Comparison of ENCODE assay signal across 22 mouse cellular contexts in genomic region chr17:17790866-17791630, GRCm38 (mm10). TPM values are rescaled to one million over a fixed set of nuclear protein-coding genes. Genes with fewer than 3 reads are reported as not detected.
DNase-seq lines count a peak whose midpoint lies in the region; ATAC-seq and TF ChIP-seq lines count a peak whose summit lies in the region.
"Had no signal": no experiment of that assay in that cellular context is flagged by ENCODE, and none has a peak within 500 bp of the region (broad histone marks: within the 10 kb centered on the region; RNA-seq: fewer than 3 reads in every experiment).

No protein-coding gene starts in this region.

- 55% methylated on average over 3 of the region's 3 CpGs for WGBS in kidney, adult 2 months
- 54% methylated on average over 3 of the region's 3 CpGs for WGBS in kidney, embryonic 14.5 days

- no peak for TF ChIP-seq CTCF in kidney, adult 2 months (conservative IDR thresholded peaks at IDR 0.05; ENCODE audit: insufficient read depth, insufficient read length, low read depth, low read length)
- no peak for TF ChIP-seq CTCF in C2C12 (IDR thresholded peaks at IDR 0.05; ENCODE audit: control insufficient read depth, insufficient read depth, insufficient read length)
- TF ChIP-seq CTCF in embryonic fibroblast, embryonic 13.5 days (IDR thresholded peaks at IDR 0.05; ENCODE audit: borderline replicate concordance, insufficient read depth, low read length), result no peak

- H3K4me1 ChIP-seq in kidney, adult 2 months (ENCODE audit: control insufficient read depth, insufficient read depth, low read length), result 0 out of 2 replicates have a peak, but pooled peaks cover 2% of the 10 kb centered on the region
- H3K4me1 ChIP-seq in kidney, embryonic 14.5 days (ENCODE audit: control insufficient read depth, insufficient read depth, low read length), result peaks cover 8% of the 10 kb centered on the region; the same call in 1 of the 2 replicates
- H3K4me1 ChIP-seq in embryonic fibroblast, embryonic 13.5 days (ENCODE audit: control insufficient read depth, insufficient read depth, low read length), result peaks cover 13% of the 10 kb centered on the region
- H3K4me1 ChIP-seq: forebrain, embryonic 12.5 days; hindbrain, embryonic 13.5 days had no signal

- H3K36me3 ChIP-seq in kidney, adult 2 months (ENCODE audit: control insufficient read depth, insufficient read depth, low read length), result no peaks in the 10 kb centered on the region
- no peaks in the 10 kb centered on the region for H3K36me3 ChIP-seq in kidney, embryonic 14.5 days (ENCODE audit: control insufficient read depth, insufficient read depth, low read length)
- H3K36me3 ChIP-seq in C2C12 (ENCODE audit: control insufficient read depth, insufficient read depth), result no peaks in the 10 kb centered on the region
- H3K36me3 ChIP-seq: embryonic facial prominence, embryonic 12.5 days; forebrain, embryonic 12.5 days; heart, embryonic 15.5 days; hindbrain, embryonic 13.5 days had no signal

- no peak for TF ChIP-seq POLR2A in kidney, adult 2 months (IDR thresholded peaks at IDR 0.05; ENCODE audit: low read depth, low read length)
- TF ChIP-seq POLR2A in embryonic fibroblast, embryonic 13.5 days (IDR thresholded peaks at IDR 0.05; ENCODE audit: low read depth, low read length), result no peak

- no peaks in the 10 kb centered on the region for H3K79me3 ChIP-seq in C2C12 (ENCODE audit: low read depth)

- H3K4me2 ChIP-seq in kidney, embryonic 14.5 days (replicated peaks; ENCODE audit: low read depth, low read length), result no peak overlapping the region
- H3K4me2 ChIP-seq: embryonic facial prominence, embryonic 12.5 days; forebrain, embryonic 12.5 days; heart, embryonic 11.5 days; heart, embryonic 15.5 days; hindbrain, embryonic 13.5 days had no signal

- peak; percentile 2 for DNase-seq in kidney, adult 2 months
- peak; percentile 66 for DNase-seq in NIH3T3 (ENCODE audit: low read depth)
- no peak for DNase-seq in thymus, adult 18-20 months
- DNase-seq in heart, adult 9 months (ENCODE audit: low spot score in 2 of 2), result no peak
- DNase-seq: adrenal gland, postnatal 14 days; B cell, adult 2 months; cerebellum, adult 18-20 months; cerebellum, adult 9-11 months; gastrocnemius, postnatal 10 days; heart, adult 18-20 months; heart, postnatal 14 days; kidney, adult 18-20 months had no signal

- H3K27ac ChIP-seq in kidney, adult 2 months (ENCODE audit: insufficient read depth, low read depth, low read length), result no peak overlapping the region
- H3K27ac ChIP-seq in kidney, embryonic 14.5 days (ENCODE audit: low read depth, low read length), result no peak overlapping the region
- H3K27ac ChIP-seq in embryonic fibroblast, embryonic 13.5 days (ENCODE audit: insufficient read depth, low read length), result peak overlapping the region; percentile 96
- H3K27ac ChIP-seq: embryonic facial prominence, embryonic 12.5 days; forebrain, embryonic 12.5 days; heart, embryonic 15.5 days; hindbrain, embryonic 13.5 days; hindbrain, postnatal 0 days had no signal

- H3K9me3 ChIP-seq in kidney, embryonic 14.5 days (ENCODE audit: control insufficient read depth, low read length), result no peaks in the 10 kb centered on the region
- H3K9me3 ChIP-seq: embryonic facial prominence, embryonic 12.5 days; forebrain, embryonic 12.5 days; heart, embryonic 15.5 days; hindbrain, embryonic 13.5 days had no signal

- H3ac ChIP-seq in C2C12 (ENCODE audit: control insufficient read depth, insufficient read length, low read depth), result peak overlapping the region; percentile 56

- H3K4me3 ChIP-seq in kidney, adult 2 months (ENCODE audit: insufficient read depth, low read depth, low read length), result no peak overlapping the region
- no peak overlapping the region for H3K4me3 ChIP-seq in kidney, embryonic 14.5 days (ENCODE audit: low read length)
- H3K4me3 ChIP-seq in C2C12 (ENCODE audit: insufficient read depth, poor library complexity, severe bottlenecking), result no peak overlapping the region
- H3K4me3 ChIP-seq in embryonic fibroblast, embryonic 13.5 days (ENCODE audit: insufficient read depth, low read length), result no peak overlapping the region
- H3K4me3 ChIP-seq: embryonic facial prominence, embryonic 12.5 days; forebrain, embryonic 12.5 days; heart, embryonic 15.5 days; hindbrain, embryonic 13.5 days had no signal

- H3K79me2 ChIP-seq in C2C12 (ENCODE audit: control insufficient read depth, insufficient read depth), result no peaks in the 10 kb centered on the region

- no peaks in the 10 kb centered on the region for H3K27me3 ChIP-seq in kidney, adult 2 months (replicated peaks; ENCODE audit: control insufficient read depth, insufficient read depth, low read length)
- no peaks in the 10 kb centered on the region for H3K27me3 ChIP-seq in kidney, embryonic 14.5 days (ENCODE audit: control insufficient read depth, insufficient read depth, low read length)
- H3K27me3 ChIP-seq in C2C12 (ENCODE audit: control insufficient read depth, insufficient read depth, insufficient read length), result no peaks in the 10 kb centered on the region
- H3K27me3 ChIP-seq: embryonic facial prominence, embryonic 12.5 days; forebrain, embryonic 12.5 days; heart, embryonic 15.5 days; hindbrain, embryonic 13.5 days had no signal

- H3K9ac ChIP-seq in kidney, embryonic 14.5 days (ENCODE audit: low read depth, low read length), result no peak overlapping the region
- H3K9ac ChIP-seq: embryonic facial prominence, embryonic 12.5 days; forebrain, embryonic 12.5 days; heart, embryonic 15.5 days; hindbrain, embryonic 13.5 days had no signal

- no peak for ATAC-seq in kidney, embryonic 14.5 days (ENCODE audit: low FRiP score, low TSS enrichment)
- ATAC-seq: forebrain, embryonic 16.5 days; hindbrain, postnatal 0 days had no signal

TF ChIP-seq in C2C12, 6 proteins besides CTCF, POLR2A, EP300 and RAD21:
- TF ChIP-seq MYOG (IDR thresholded peaks at IDR 0.05; ENCODE audit: control insufficient read depth, extremely low read depth, insufficient read length) (no peak), MAX (IDR thresholded peaks at IDR 0.05) (no peak), FOSL1 (IDR thresholded peaks at IDR 0.05; ENCODE audit: insufficient read depth, low read length, poor library complexity, severe bottlenecking) (no peak), CEBPB (IDR thresholded peaks at IDR 0.05; ENCODE audit: low read depth) (no peak), USF1 (IDR thresholded peaks at IDR 0.05; ENCODE audit: low read depth) (peak; percentile 89), MYOD1 (IDR thresholded peaks at IDR 0.05; ENCODE audit: control insufficient read depth, insufficient read length, low read depth) (no peak)

RNA-seq across cellular contexts. Expression of gene Spaca6, which starts 35.9 kb away (rescaled TPM):
- polyA plus RNA-seq in kidney, adult 2 months (2012; rRNA removed), result 43.9 and 49.0 TPM in 2 replicates
- 22.9 and 32.8 TPM in 2 replicates for polyA plus RNA-seq in kidney, embryonic 14.5 days (2014; fragmentation: Nextera tagmentation; extraction: Ambion mirVana)
- 11.2 TPM for polyA plus RNA-seq in C2C12 (2012; fragmentation: generic; extraction: Trizol)
- polyA plus RNA-seq in embryonic fibroblast, embryonic 13.5 days (2011; ENCODE audit: insufficient read length, low read depth, missing spikeins), result 122 and 140 TPM in 2 replicates

Comparison
In these comparisons a context has a peak if more than half of its experiments do, and no peak if none do; other contexts are left out.
1. DNase-seq: peak in kidney, adult 2 months (single experiment) and NIH3T3 (single experiment); none in thymus, adult 18-20 months (0 of 2) and heart, adult 9 months (0 of 2).